Mouse (Mus musculus) CD4-positive, CD25-positive, alpha-beta regulatory T cell, adult 4 months (primary cell): Measurements from ENCODE around the gene Znfx1. TPM values are rescaled to one million over a fixed set of nuclear protein-coding genes. Genes with fewer than 3 reads are reported as not detected.

Experiments used
- ATAC-seq: one replicate; pipeline ENCODE4 v1.8.0; 2017
- polyA plus RNA-seq, 2 experiments: library from polyadenylated mRNA; unstranded; fragments of 100-300 nt; shearing (Covaris generic); gene quantifications; one replicate each; pipeline ENCODE4 v1.2.1; 2017

Znfx1 gene
- polyA plus RNA-seq, 2 experiments from 2014 or later, result 18.1 to 27.6 TPM

DNA sequence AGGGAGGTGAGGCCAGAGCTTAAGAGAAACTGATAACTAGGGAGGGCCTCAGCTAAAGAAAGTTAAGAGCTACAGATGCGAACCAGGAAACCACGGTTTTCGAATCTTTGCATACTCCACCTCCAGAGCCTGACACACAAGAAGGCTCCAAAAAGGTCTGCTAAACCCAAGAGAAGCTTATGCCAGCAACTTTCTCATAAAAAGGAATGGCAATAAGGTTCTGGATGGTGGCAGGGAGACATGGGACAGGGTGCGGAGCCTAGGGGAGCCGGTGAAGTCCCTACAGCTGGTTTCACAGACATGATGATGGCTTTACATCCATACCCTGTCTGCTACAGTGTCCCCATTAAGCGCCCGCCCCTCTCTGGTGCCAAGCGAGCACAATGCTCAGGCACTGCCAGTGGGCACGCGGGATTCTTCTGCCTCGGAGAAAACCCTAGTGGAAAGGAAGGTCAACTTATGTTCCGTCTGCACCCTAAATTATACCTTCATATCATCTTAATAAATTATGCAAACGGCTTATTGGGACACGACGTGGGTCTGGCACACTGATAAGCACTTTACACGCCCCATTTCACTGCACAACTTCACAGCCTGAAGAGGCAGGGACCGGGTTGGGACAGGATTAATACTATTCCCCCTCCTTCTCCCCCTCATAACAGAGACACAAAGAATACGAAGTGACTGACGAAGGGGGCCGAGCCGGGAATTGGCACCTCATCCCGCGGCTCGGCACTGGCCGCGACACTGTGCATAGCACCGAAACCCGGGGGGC lies 67.6 kb downstream of the Znfx1 start:
- ATAC-seq, result peak; percentile 24

DNA sequence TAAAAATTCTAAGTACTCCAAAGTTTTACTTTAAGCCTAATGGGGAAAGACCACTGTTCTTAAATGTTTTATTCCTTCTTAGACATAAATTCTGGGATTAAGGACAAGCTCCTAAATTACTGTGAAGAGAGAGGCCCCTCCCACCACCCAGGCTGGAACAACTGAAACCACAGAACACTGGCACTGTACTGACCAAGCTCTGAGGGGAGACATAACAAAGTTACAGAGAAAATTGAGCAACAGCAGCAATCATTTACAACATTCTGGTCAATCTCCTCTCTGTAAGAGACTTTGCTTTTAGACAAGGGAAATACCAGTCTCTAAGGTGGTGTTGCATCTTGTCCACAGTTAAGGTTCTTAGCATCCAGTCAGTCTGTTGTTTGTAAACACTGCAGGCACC lies 70.9 kb downstream of the Znfx1 start:
- no peak for ATAC-seq

- ATAC-seq, result no peak
Observed at GRCm38 (mm10) chr2:166990861-166991260, 72.0 kb downstream of the Znfx1 start.

Other genes with a start within 250 kb of the Znfx1 start
- gene Cse1l, start 157.0 kb downstream of the Znfx1 start, polyA plus RNA-seq, result 10 to 100 TPM; 59.7 to 62.8 TPM
- 10 to 100 TPM; 48.2 to 69.3 TPM for gene Stau1, start 66.7 kb downstream of the Znfx1 start, polyA plus RNA-seq
- 10 to 100 TPM; 33.4 to 61.0 TPM for gene Ddx27, start 47.8 kb downstream of the Znfx1 start, polyA plus RNA-seq
- gene Kcnb1, start 127.1 kb upstream of the Znfx1 start, polyA plus RNA-seq, result under 1 TPM; 0.22 to 0.92 TPM
- under 1 TPM in 1 of 2 experiments, not detected in 1; 0.16 TPM for gene Ptgis, start 177.6 kb upstream of the Znfx1 start, polyA plus RNA-seq